In genomic region chr11:114675341-114675825, GRCm38 (mm10) we compare ENCODE assay signal across 8 mouse cellular contexts. TPM values are rescaled to one million over a fixed set of nuclear protein-coding genes. Genes with fewer than 3 reads are reported as not detected.
DNase-seq lines count a peak whose midpoint lies in the region; ATAC-seq and TF ChIP-seq lines count a peak whose summit lies in the region.

Ttyh2 (plus strand) TSS chr11:114675431.

- TF ChIP-seq POLR2A in bone marrow, adult 2 months (IDR thresholded peaks at IDR 0.05; ENCODE audit: borderline replicate concordance, control insufficient read depth, low read depth, low read length): peak; percentile 64; the same call in 1 of the 2 replicates
- peak; percentile 94 for TF ChIP-seq POLR2A in liver, adult 2 months (IDR thresholded peaks at IDR 0.05; ENCODE audit: extremely low read depth, insufficient read depth, low read length)

- peak within 1 kb of the TSS; percentile 96 for H3K4me2 ChIP-seq in embryonic facial prominence, embryonic 14.5 days (ENCODE audit: low read depth, low read length)

- no peak for TF ChIP-seq CTCF in C2C12 (IDR thresholded peaks at IDR 0.05; ENCODE audit: control insufficient read depth, insufficient read depth, insufficient read length)
- no peak for TF ChIP-seq CTCF in bone marrow, adult 2 months (IDR thresholded peaks at IDR 0.05; ENCODE audit: control insufficient read depth, insufficient read depth, low read length)
- 0 out of 2 replicates have a peak, but pooled peaks have one; percentile 2 for TF ChIP-seq CTCF in liver, adult 2 months (IDR thresholded peaks at IDR 0.05; ENCODE audit: low read depth, low read length)

- H3K4me1 ChIP-seq in bone marrow, adult 2 months (ENCODE audit: control insufficient read depth, insufficient read depth, low read length): no peaks in the 10 kb centered on the region; the same call in 1 of the 2 replicates
- peaks cover 19% of the 10 kb centered on the region for H3K4me1 ChIP-seq in embryonic facial prominence, embryonic 14.5 days (ENCODE audit: control insufficient read depth, insufficient read depth, low read length)
- H3K4me1 ChIP-seq in liver, adult 2 months (ENCODE audit: control insufficient read depth, insufficient read depth, low read length): peaks cover 25% of the 10 kb centered on the region

- peak within 1 kb of the TSS; percentile 92 for H3ac ChIP-seq in C2C12 (ENCODE audit: control insufficient read depth, insufficient read length, low read depth)

- H3K9me3 ChIP-seq in embryonic facial prominence, embryonic 14.5 days (ENCODE audit: control insufficient read depth, low read length): no peaks in the 10 kb centered on the region

- H3K36me3 ChIP-seq in C2C12 (ENCODE audit: control insufficient read depth, insufficient read depth): peaks cover 72% of the 10 kb centered on the region
- H3K36me3 ChIP-seq in embryonic facial prominence, embryonic 14.5 days (ENCODE audit: control insufficient read depth, insufficient read depth, low read length): peaks cover 38% of the 10 kb centered on the region
- peaks cover 15% of the 10 kb centered on the region; the same call in 1 of the 2 replicates for H3K36me3 ChIP-seq in liver, adult 2 months (ENCODE audit: control insufficient read depth, insufficient read depth, low read length)
- peaks cover 12% of the 10 kb centered on the region for H3K36me3 ChIP-seq in splenic B cell, adult 2 months (ENCODE audit: control insufficient read depth, insufficient read depth, low read length, poor library complexity, severe bottlenecking)

- peak within 1 kb of the TSS; percentile 78 for H3K9ac ChIP-seq in embryonic facial prominence, embryonic 14.5 days (ENCODE audit: low read depth, low read length)
- peak within 1 kb of the TSS; percentile 81 for H3K9ac ChIP-seq in liver, adult 2 months (ENCODE audit: low read depth, low read length)

- peak; percentile 85 for ATAC-seq in embryonic facial prominence, embryonic 14.5 days (ENCODE audit: low read depth)
- peak; percentile 61; the same call in 1 of the 2 replicates for ATAC-seq in monocyte, adult 5-6 weeks (replicated peaks; ENCODE audit: insufficient number of reproducible peaks, low FRiP score, low TSS enrichment, poor library complexity, severe bottlenecking)

- WGBS in bone marrow, adult 2 months: under 1% methylated on average over 40 of the region's 40 CpGs
- WGBS in embryonic facial prominence, embryonic 14.5 days: under 1% methylated on average over 24 of the region's 40 CpGs
- under 1% methylated on average over 40 of the region's 40 CpGs for WGBS in liver, adult 2 months

- DNase-seq in embryonic facial prominence, embryonic 14.5 days (ENCODE audit: low spot score): peak; percentile 94
- peak; percentile 75 to 76 for DNase-seq in heart, adult 9 months (ENCODE audit: low spot score in 2 of 2)
- peak; percentile 89 for DNase-seq in kidney, adult 9 months
- DNase-seq in liver, adult 2 months (ENCODE audit: extremely low read depth, low read depth, low spot score): peak; percentile 84
- peak; percentile 76 for DNase-seq in splenic B cell, adult 2 months (ENCODE audit: low read depth, low spot score)

- H3K4me3 ChIP-seq in C2C12 (ENCODE audit: insufficient read depth, poor library complexity, severe bottlenecking): peak within 1 kb of the TSS; percentile 64
- peak within 1 kb of the TSS; percentile 61 for H3K4me3 ChIP-seq in bone marrow, adult 2 months (replicated peaks; ENCODE audit: control insufficient read depth, low read depth, low read length)
- H3K4me3 ChIP-seq in embryonic facial prominence, embryonic 14.5 days (ENCODE audit: low read depth, low read length): peak within 1 kb of the TSS; percentile 72
- peak within 1 kb of the TSS; percentile 78 for H3K4me3 ChIP-seq in liver, adult 2 months (ENCODE audit: insufficient read depth, low read depth, low read length)

- peaks cover 85% of the 10 kb centered on the region for H3K79me3 ChIP-seq in C2C12 (ENCODE audit: low read depth)

- no peaks in the 10 kb centered on the region for H3K27me3 ChIP-seq in C2C12 (ENCODE audit: control insufficient read depth, insufficient read depth, insufficient read length)
- no peaks in the 10 kb centered on the region for H3K27me3 ChIP-seq in embryonic facial prominence, embryonic 14.5 days (replicated peaks; ENCODE audit: control insufficient read depth, insufficient read depth, low read length)
- H3K27me3 ChIP-seq in liver, adult 2 months (ENCODE audit: control insufficient read depth, insufficient read depth, low read length): no peaks in the 10 kb centered on the region
- H3K27me3 ChIP-seq in splenic B cell, adult 2 months (ENCODE audit: control insufficient read depth, insufficient read depth, low read length, poor library complexity, severe bottlenecking): no peaks in the 10 kb centered on the region

- peaks cover 100% of the 10 kb centered on the region for H3K79me2 ChIP-seq in C2C12 (ENCODE audit: control insufficient read depth, insufficient read depth)
- H3K79me2 ChIP-seq in liver, adult 2 months (ENCODE audit: control insufficient read depth, insufficient read depth, low read length): peaks cover 18% of the 10 kb centered on the region; the same call in 1 of the 2 replicates

- H3K27ac ChIP-seq in bone marrow, adult 2 months (ENCODE audit: control insufficient read depth, insufficient read depth, low read depth, low read length, poor library complexity): no peak within 1 kb of the TSS; the same call in 1 of the 2 replicates
- peak within 1 kb of the TSS; percentile 75 for H3K27ac ChIP-seq in embryonic facial prominence, embryonic 14.5 days (replicated peaks; ENCODE audit: low read depth, low read length)
- peak within 1 kb of the TSS; percentile 85 for H3K27ac ChIP-seq in liver, adult 2 months (replicated peaks; ENCODE audit: insufficient read depth, low read depth, low read length)

TF ChIP-seq in C2C12, 6 proteins besides CTCF, POLR2A, EP300 and RAD21:
- TF ChIP-seq CEBPB (IDR thresholded peaks at IDR 0.05; ENCODE audit: low read depth) (no peak), FOSL1 (IDR thresholded peaks at IDR 0.05; ENCODE audit: insufficient read depth, low read length, poor library complexity, severe bottlenecking) (no peak), MYOD1 (IDR thresholded peaks at IDR 0.05; ENCODE audit: control insufficient read depth, insufficient read length, low read depth) (no peak), USF1 (IDR thresholded peaks at IDR 0.05; ENCODE audit: low read depth) (no peak), MYOG (IDR thresholded peaks at IDR 0.05; ENCODE audit: control insufficient read depth, extremely low read depth, insufficient read length) (no peak), MAX (IDR thresholded peaks at IDR 0.05) (no peak)

RNA-seq across cellular contexts. Expression of gene Ttyh2, which starts in this region (rescaled TPM):
- polyA plus RNA-seq in C2C12 (2012; fragmentation: generic; extraction: Trizol): 20.1 TPM
- 1.6 and 2.6 TPM in 2 replicates for polyA plus RNA-seq in bone marrow, adult 2 months (2011; ENCODE audit: insufficient read depth, insufficient read length, low replicate concordance, missing spikeins)
- 37.7 and 41.1 TPM in 2 replicates for polyA plus RNA-seq in embryonic facial prominence, embryonic 14.5 days (2014; fragmentation: Nextera tagmentation; extraction: Ambion mirVana)
- 25.6 and 42.6 TPM in 2 replicates for total RNA-seq in liver, adult 2 months (2014; rRNA removed)
- 65.5 and 66.9 TPM in 2 replicates for polyA plus RNA-seq in liver, adult 2 months (2012; rRNA removed)
- 0.48 to 1.2 TPM in 2 of 3 replicates, not detected in the other for total RNA-seq in monocyte, adult 5-6 weeks (2017)

Comparison
In these comparisons a context has a peak if more than half of its experiments do, and no peak if none do; other contexts are left out.
1. RNA of gene Ttyh2 (total RNA-seq): 25.6 to 42.6 TPM in liver, adult 2 months; 0.48 to 1.2 TPM in monocyte, adult 5-6 weeks; every median in the first group is over 10 times any median in the second.
2. Peak in every context shown above with its lines, with median percentiles within 50 percentile points of each other: H3K4me3 ChIP-seq and DNase-seq.